Mouse (Mus musculus) urinary bladder, postnatal 14 days (tissue): ENCODE measurements around the gene Ttyh2.

Experiments used
- DNase-seq: peaks from one replicate; pipeline ENCODE4 v3.0.0; 2021; ENCODE audit warnings: low spot score

The Ttyh2 gene

GRCm38 (mm10) chr11:114764820-114765818, 89.9 kb downstream of the Ttyh2 start, which contains the start of gene Kif19a:
Gene Kif19a, plus strand, starts transcription at chr11:114765388.
- peak; percentile 57 for DNase-seq

GRCm38 (mm10) chr11:114769911-114770310, 94.7 kb downstream of the Ttyh2 start:
- no peak for DNase-seq
